Mouse (Mus musculus) stomach, embryonic 14.5 days (tissue): ENCODE data around the gene Rnps1. TPM values are rescaled to one million over a fixed set of nuclear protein-coding genes. Genes with fewer than 3 reads are reported as not detected.

ENCODE experiments used
- polyA plus RNA-seq: library from polyadenylated mRNA; unstranded; fragments of >200 nt; fragmentation: Nextera tagmentation; extraction: Ambion mirVana; gene quantifications from 2 replicates; pipeline ENCODE4 v1.2.1, GENCODE M21; 2014

Rnps1 gene
- polyA plus RNA-seq, 1 experiment from 2014 or later = 265 TPM

Other genes with a start within 250 kb of the Rnps1 start
- gene Atp6v0c, start 244.9 kb upstream of the Rnps1 start, polyA plus RNA-seq = 506 and 549 TPM in 2 replicates
- 6.3 and 8.3 TPM in 2 replicates for gene Tbc1d24, start 209.0 kb upstream of the Rnps1 start, polyA plus RNA-seq
- 10.2 and 10.4 TPM in 2 replicates for gene Ntn3, start 205.0 kb upstream of the Rnps1 start, polyA plus RNA-seq
- gene Tedc2, start 193.7 kb upstream of the Rnps1 start, polyA plus RNA-seq = 11.9 and 12.3 TPM in 2 replicates
- gene Ccnf, start 163.1 kb upstream of the Rnps1 start, polyA plus RNA-seq = 57.6 and 67.1 TPM in 2 replicates
- gene Abca17, start 63.5 kb upstream of the Rnps1 start, polyA plus RNA-seq = not detected in 2 replicates
- 16.3 and 16.4 TPM in 2 replicates for gene Abca3, start 62.6 kb upstream of the Rnps1 start, polyA plus RNA-seq
- 98.1 and 112 TPM in 2 replicates for gene Eci1, start 12.1 kb downstream of the Rnps1 start, polyA plus RNA-seq
- gene Dnase1l2, start 28.5 kb downstream of the Rnps1 start, polyA plus RNA-seq = 2.6 and 3.1 TPM in 2 replicates
- gene E4f1, start 55.7 kb downstream of the Rnps1 start, polyA plus RNA-seq = 25.1 and 28.5 TPM in 2 replicates
- 51.7 and 57.0 TPM in 2 replicates for gene Pgp, start 55.8 kb downstream of the Rnps1 start, polyA plus RNA-seq
- gene Bricd5, start 59.3 kb downstream of the Rnps1 start, polyA plus RNA-seq = 0.56 TPM in 1 of 2 replicates, not detected in the other
- gene Mlst8, start 64.5 kb downstream of the Rnps1 start, polyA plus RNA-seq = 39.7 and 46.2 TPM in 2 replicates
- gene Caskin1, start 74.0 kb downstream of the Rnps1 start, polyA plus RNA-seq = 2.7 and 3.8 TPM in 2 replicates
- 87.6 and 97.3 TPM in 2 replicates for gene Traf7, start 113.4 kb downstream of the Rnps1 start, polyA plus RNA-seq
- 3.0 and 3.2 TPM in 2 replicates for gene Rab26, start 119.6 kb downstream of the Rnps1 start, polyA plus RNA-seq
- gene Pkd1, start 135.3 kb downstream of the Rnps1 start, polyA plus RNA-seq = 27.3 and 35.9 TPM in 2 replicates
- 57.1 and 57.7 TPM in 2 replicates for gene Tsc2, start 218.1 kb downstream of the Rnps1 start, polyA plus RNA-seq
- gene Nthl1, start 218.1 kb downstream of the Rnps1 start, polyA plus RNA-seq = 18.1 and 19.6 TPM in 2 replicates
- 44.9 and 47.7 TPM in 2 replicates for gene Slc9a3r2, start 235.8 kb downstream of the Rnps1 start, polyA plus RNA-seq
- 0.42 and 0.90 TPM in 2 replicates for gene Npw, start 243.9 kb downstream of the Rnps1 start, polyA plus RNA-seq